Mouse (Mus musculus): Measurements from ENCODE around the gene Trappc12. TPM values are rescaled to one million over a fixed set of nuclear protein-coding genes. Genes with fewer than 3 reads are reported as not detected.
A peak's percentile ranks its signal among the peaks of the same experiment; 100 is the strongest.

The Trappc12 gene
- total RNA-seq, 2 experiments from 2014 or later = 25.2 to 29.8 TPM

- no peak for ATAC-seq (replicated peaks; ENCODE audit: low FRiP score, poor library complexity, severe bottlenecking)
These were observed 56.0 kb downstream of the Trappc12 start for GRCm38 (mm10) chr12:28694231-28694630.

- no peak for ATAC-seq (replicated peaks; ENCODE audit: low FRiP score, poor library complexity, severe bottlenecking)
These were observed 56.5 kb downstream of the Trappc12 start for GRCm38 (mm10) chr12:28693738-28694137.

- no peak for ATAC-seq (replicated peaks; ENCODE audit: low FRiP score, poor library complexity, severe bottlenecking)
These were observed 59.5 kb downstream of the Trappc12 start for GRCm38 (mm10) chr12:28690730-28691129.

DNA sequence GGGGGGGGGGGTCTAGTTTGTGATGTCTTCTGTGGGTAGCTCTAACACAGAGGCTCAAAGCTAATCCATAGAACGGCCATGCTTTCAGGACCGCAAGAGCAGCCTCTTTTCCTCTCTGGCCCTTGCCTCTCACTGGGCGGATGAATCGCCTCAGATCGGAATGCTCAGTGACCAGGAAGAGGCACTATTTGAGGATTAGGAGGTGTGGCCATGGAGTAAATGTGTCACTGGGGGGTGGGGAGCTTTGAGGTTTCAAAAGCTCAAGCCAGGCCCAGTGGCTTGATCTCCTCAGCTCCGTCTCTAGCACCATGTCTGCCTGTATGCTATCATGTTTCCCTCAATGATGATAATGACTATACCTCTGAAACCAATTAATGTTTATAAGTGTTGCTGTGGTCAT, 61.3 kb downstream of the Trappc12 start:
- no peak for ATAC-seq (replicated peaks; ENCODE audit: low FRiP score, poor library complexity, severe bottlenecking)

GRCm38 (mm10) chr12:28686199-28686879, 63.9 kb downstream of the Trappc12 start:
- no peak for ATAC-seq (replicated peaks; ENCODE audit: low FRiP score, poor library complexity, severe bottlenecking)

DNA sequence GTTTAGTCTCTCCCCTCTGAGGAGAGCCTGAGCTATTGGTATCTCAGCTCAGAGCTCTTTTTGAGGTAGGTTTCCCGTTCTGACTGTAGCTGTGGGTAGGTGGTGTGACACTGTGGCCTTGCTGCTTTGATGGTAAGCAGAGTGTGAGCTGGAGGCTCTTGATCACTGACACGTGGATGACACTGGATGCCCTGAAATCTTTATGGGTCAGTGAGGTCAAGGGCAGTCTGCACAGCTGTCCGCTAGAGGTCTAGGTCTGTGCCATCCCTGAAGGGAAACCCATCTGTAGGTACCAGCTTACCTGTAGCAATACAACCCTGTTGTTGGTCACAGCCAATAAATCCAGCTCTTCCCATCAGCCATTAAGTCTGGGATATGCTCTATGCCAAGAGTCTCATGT, 64.5 kb downstream of the Trappc12 start:
- ATAC-seq (replicated peaks; ENCODE audit: low FRiP score, poor library complexity, severe bottlenecking) = no peak

DNA sequence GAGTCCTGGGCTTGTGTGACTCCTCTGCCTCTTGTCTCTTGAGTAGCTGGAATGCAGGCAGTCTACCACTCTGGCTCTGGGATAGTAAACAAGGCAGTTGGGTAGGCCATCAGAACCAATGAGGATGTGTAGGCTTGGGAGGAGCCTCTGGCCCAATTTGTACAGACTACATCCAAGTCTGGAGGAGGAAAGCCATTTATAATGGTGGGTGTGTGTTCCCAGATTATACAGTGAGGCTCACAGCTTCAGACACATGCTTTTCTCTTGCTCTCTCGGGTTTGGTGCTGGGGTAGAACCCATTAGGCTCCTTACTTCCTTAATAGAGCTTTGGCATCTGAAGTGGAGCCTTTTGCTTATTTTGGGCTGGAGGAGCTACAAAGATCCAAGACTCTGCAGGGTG, 65.6 kb downstream of the Trappc12 start:
- ATAC-seq (replicated peaks; ENCODE audit: low FRiP score, poor library complexity, severe bottlenecking) = no peak

- ATAC-seq (replicated peaks; ENCODE audit: low FRiP score, poor library complexity, severe bottlenecking) = no peak
These were observed 74.4 kb downstream of the Trappc12 start for GRCm38 (mm10) chr12:28675925-28676209.

- peak; percentile 83 for ATAC-seq (replicated peaks; ENCODE audit: low FRiP score, poor library complexity, severe bottlenecking)
These were observed 74.9 kb downstream of the Trappc12 start, which contains the start of gene Adi1 for GRCm38 (mm10) chr12:28675121-28675924. TSS of gene Adi1 (plus strand) at chr12:28675231.

DNA sequence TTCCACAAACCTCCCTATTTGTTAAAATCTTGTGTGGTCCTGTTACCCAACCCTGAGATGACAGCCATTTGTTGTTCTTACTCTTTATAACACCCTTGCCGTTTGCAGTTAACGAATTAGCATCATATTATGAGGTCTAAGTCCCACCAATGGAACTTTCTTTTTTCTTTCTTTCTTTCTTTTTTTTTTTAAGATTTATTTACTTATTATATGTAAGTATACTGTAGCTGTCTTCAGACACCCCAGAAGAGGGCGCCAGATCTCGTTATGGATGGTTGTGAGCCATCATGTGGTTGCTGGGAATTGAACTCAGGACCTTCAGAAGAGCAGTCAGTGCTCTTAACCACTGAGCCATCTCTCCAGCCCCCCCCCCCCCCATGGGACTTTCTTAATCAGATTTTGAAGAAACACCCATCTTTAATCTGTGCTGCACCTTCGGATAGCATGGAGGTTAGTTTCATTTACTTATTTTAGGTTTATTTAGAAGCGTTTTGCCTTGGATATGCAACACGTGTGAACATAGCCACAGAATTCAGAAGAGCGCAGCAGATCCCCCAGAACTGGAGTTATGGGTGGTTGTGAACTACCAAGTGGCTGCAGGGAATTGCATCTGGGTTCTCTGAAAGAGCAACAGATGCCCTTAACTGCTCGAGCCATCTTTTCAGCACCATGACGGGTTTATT, 76.1 kb downstream of the Trappc12 start:
- ATAC-seq (replicated peaks; ENCODE audit: low FRiP score, poor library complexity, severe bottlenecking) = no peak

GRCm38 (mm10) chr12:28667287-28667686, 83.0 kb downstream of the Trappc12 start:
- ATAC-seq (replicated peaks; ENCODE audit: low FRiP score, poor library complexity, severe bottlenecking) = no peak

DNA sequence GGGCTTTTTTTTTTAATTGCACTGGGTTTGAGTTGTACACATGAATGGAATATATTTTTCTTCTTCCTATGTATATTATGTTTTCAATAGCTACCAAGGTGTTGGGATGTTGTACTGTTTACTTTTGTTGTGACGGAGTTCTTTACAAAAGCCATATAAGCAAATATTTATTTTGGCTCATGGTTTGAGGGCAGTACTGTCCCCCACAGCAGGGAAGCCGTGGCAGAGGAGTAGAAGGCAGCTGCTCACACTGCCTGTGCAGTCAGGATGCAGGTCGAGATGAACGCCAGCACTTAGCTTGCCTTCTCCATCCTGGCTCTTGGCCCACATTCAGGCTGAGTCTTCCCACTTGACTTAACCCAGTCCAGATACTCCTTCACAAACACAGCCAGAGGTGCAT, 83.5 kb downstream of the Trappc12 start:
- ATAC-seq (replicated peaks; ENCODE audit: low FRiP score, poor library complexity, severe bottlenecking) = no peak

DNA sequence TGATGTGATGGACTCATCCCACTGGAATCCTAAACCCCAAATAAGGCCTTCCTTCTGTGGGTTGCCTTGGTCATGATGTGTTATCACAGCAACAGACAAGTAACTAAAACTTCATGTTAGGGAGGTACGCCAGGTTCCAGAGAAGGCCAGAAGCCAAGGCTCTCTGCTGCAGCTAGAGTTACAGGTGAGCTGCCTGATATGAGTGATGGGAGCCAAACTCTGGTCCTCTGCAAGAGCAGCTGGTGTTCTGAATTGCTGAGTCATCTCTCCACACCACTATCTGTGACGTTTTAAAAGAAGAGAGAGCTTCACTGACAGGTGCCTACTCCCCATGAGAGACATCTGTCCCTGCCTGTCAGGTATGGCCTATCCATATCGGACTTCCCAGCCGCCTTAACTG, 87.6 kb downstream of the Trappc12 start:
- ATAC-seq (replicated peaks; ENCODE audit: low FRiP score, poor library complexity, severe bottlenecking) = no peak

- peak; percentile 100 for ATAC-seq (replicated peaks; ENCODE audit: low FRiP score, poor library complexity, severe bottlenecking)
These were observed 100.8 kb downstream of the Trappc12 start, which contains the start of gene Rnaseh1 for GRCm38 (mm10) chr12:28649141-28650110. TSS of gene Rnaseh1 (plus strand) at chr12:28649602.

Other genes starting within 250 kb of the Trappc12 start
- gene Dcdc2c, start 198.1 kb downstream of the Trappc12 start, total RNA-seq (2015; ENCODE audit: low replicate concordance) = not detected in 2 replicates
- not detected in 2 replicates for gene Dcdc2c, start 198.1 kb downstream of the Trappc12 start, total RNA-seq (2017; ENCODE audit: low replicate concordance)
- gene Allc, start 167.9 kb downstream of the Trappc12 start, total RNA-seq (2015; ENCODE audit: low replicate concordance) = not detected in 2 replicates
- gene Allc, start 167.9 kb downstream of the Trappc12 start, total RNA-seq (2017; ENCODE audit: low replicate concordance) = not detected in 2 replicates
- gene Colec11, start 127.1 kb downstream of the Trappc12 start, total RNA-seq (2015; ENCODE audit: low replicate concordance) = not detected in 2 replicates
- not detected in 2 replicates for gene Colec11, start 127.1 kb downstream of the Trappc12 start, total RNA-seq (2017; ENCODE audit: low replicate concordance)
- 586 and 840 TPM in 2 replicates for gene Rps7, start 114.5 kb downstream of the Trappc12 start, total RNA-seq (2015; ENCODE audit: low replicate concordance)
- 645 and 703 TPM in 2 replicates for gene Rps7, start 114.5 kb downstream of the Trappc12 start, total RNA-seq (2017; ENCODE audit: low replicate concordance)
- gene Rnaseh1, start 100.9 kb downstream of the Trappc12 start, total RNA-seq (2015; ENCODE audit: low replicate concordance) = 8.8 and 11.9 TPM in 2 replicates
- 3.6 and 10.4 TPM in 2 replicates for gene Rnaseh1, start 100.9 kb downstream of the Trappc12 start, total RNA-seq (2017; ENCODE audit: low replicate concordance)
- 11.5 and 14.7 TPM in 2 replicates for gene Adi1, start 75.2 kb downstream of the Trappc12 start, total RNA-seq (2015; ENCODE audit: low replicate concordance)
- 3.1 and 7.7 TPM in 2 replicates for gene Adi1, start 75.2 kb downstream of the Trappc12 start, total RNA-seq (2017; ENCODE audit: low replicate concordance)
- gene Eipr1, start 1.3 kb upstream of the Trappc12 start, total RNA-seq (2015; ENCODE audit: low replicate concordance) = 14.1 and 19.7 TPM in 2 replicates
- gene Eipr1, start 1.3 kb upstream of the Trappc12 start, total RNA-seq (2017; ENCODE audit: low replicate concordance) = 13.5 and 20.5 TPM in 2 replicates